Mouse (Mus musculus) cerebellum, adult 2 months (tissue): ENCODE measurements around the gene Ccdc81.

Experiments
- CTCF ChIP-seq: fragments of 200-500 bp; IDR thresholded peaks from 2 replicates; pipeline ENCODE4 v1.5.1; 2011; ENCODE audit warnings: low read depth, mild to moderate bottlenecking, control low read depth, low read length, moderate library complexity, borderline replicate concordance; ENCODE audit not compliant: insufficient read depth
- POLR2A ChIP-seq: fragments of 200-500 bp; IDR thresholded peaks from 2 replicates; pipeline ENCODE4 v1.6.1; 2011; ENCODE audit warnings: low read length, control low read depth, borderline replicate concordance; ENCODE audit not compliant: insufficient read depth

- TF ChIP-seq CTCF (no peak), POLR2A (no peak)
These were observed 8.9 kb upstream of the Ccdc81 start for GRCm38 (mm10) chr7:89912356-89912755.
